Mouse (Mus musculus) CH12.LX (cell line): ENCODE data around the gene Hopx. TPM values are rescaled to one million over a fixed set of nuclear protein-coding genes. Genes with fewer than 3 reads are reported as not detected.

Source experiments
- DNase-seq: peaks from one replicate; pipeline ENCODE4 v3.0.0-alpha.2; 2013; ENCODE audit errors: extremely low read depth
- H3K27ac ChIP-seq: 2 replicates; pipeline ENCODE4 v1.5.1; 2012; ENCODE audit warnings: low read depth, mild to moderate bottlenecking, control low read depth, moderate library complexity; ENCODE audit not compliant: insufficient read depth
- H3K27me3 ChIP-seq: replicated peaks from 2 replicates; pipeline ENCODE3; 2012; ENCODE audit warnings: inconsistent platforms
- H3K36me3 ChIP-seq, 2 experiments: replicated peaks in 1 of 2; 2 replicates each; pipeline versions ENCODE3 to v1.6.1; 2012; ENCODE audit warnings: inconsistent platforms in 1 of 2, low read length in 1 of 2, mild to moderate bottlenecking in 1 of 2, mixed read lengths in 1 of 2, moderate library complexity in 1 of 2; ENCODE audit not compliant: control insufficient read depth in 1 of 2, insufficient read depth in 1 of 2
- H3K4me1 ChIP-seq, 2 experiments: 2 replicates each; pipeline ENCODE4 v1.6.1; 2012; ENCODE audit warnings: inconsistent platforms in 1 of 2, moderate library complexity in 1 of 2; ENCODE audit not compliant: insufficient read depth in 2 of 2, control insufficient read depth in 1 of 2
- H3K4me2 ChIP-seq: 2 replicates; pipeline ENCODE4 v1.6.1; 2012; ENCODE audit warnings: low read depth, mild to moderate bottlenecking, control low read depth; ENCODE audit not compliant: poor library complexity, insufficient read depth, severe bottlenecking
- H3K4me3 ChIP-seq, 3 experiments: fragments of 150-350 bp in 1 of 3; sonication (generic) in 1 of 3; replicated peaks in 1 of 3; 2 replicates each; pipeline versions ENCODE3 to v1.5.1; 2011 to 2012; ENCODE audit warnings: low read depth in 2 of 3, low read length in 2 of 3, mild to moderate bottlenecking in 2 of 3, moderate library complexity in 2 of 3, control low read depth in 1 of 3, improper control_type of control experiment in 1 of 3, inconsistent platforms in 1 of 3, mixed read lengths in 1 of 3; ENCODE audit not compliant: poor library complexity in 1 of 3
- H3K79me2 ChIP-seq: replicated peaks from 2 replicates; pipeline ENCODE4 v1.6.1; 2012; ENCODE audit warnings: mild to moderate bottlenecking, moderate library complexity; ENCODE audit not compliant: control insufficient read depth, poor library complexity, insufficient read depth, severe bottlenecking; ENCODE audit errors: extremely low read depth
- H3K9ac ChIP-seq: 2 replicates; pipeline ENCODE4 v1.6.1; 2012; ENCODE audit warnings: low read depth, mild to moderate bottlenecking, control low read depth, moderate library complexity; ENCODE audit not compliant: insufficient read depth
- H3K9me3 ChIP-seq: replicated peaks from 2 replicates; pipeline ENCODE3; 2012; ENCODE audit warnings: low read length, inconsistent platforms, mixed read lengths
- BHLHE40 ChIP-seq: IDR thresholded peaks from 2 replicates; pipeline ENCODE4 v1.6.1; 2011; ENCODE audit warnings: mild to moderate bottlenecking, low read depth, low read length, improper control_type of control experiment
- CHD2 ChIP-seq: IDR thresholded peaks from 2 replicates; pipeline ENCODE4 v1.6.1; 2011; ENCODE audit warnings: low read length, improper control_type of control experiment
- CTCF ChIP-seq, 2 experiments: IDR thresholded peaks in 1 of 2; conservative IDR thresholded peaks in 1 of 2; 2 replicates each; pipeline ENCODE4 v1.5.1; 2011 to 2012; ENCODE audit warnings: low read depth in 2 of 2, low read length in 2 of 2, improper control_type of control experiment in 1 of 2, inconsistent platforms in 1 of 2, mild to moderate bottlenecking in 1 of 2, moderate library complexity in 1 of 2
- ELF1 ChIP-seq: IDR thresholded peaks from 2 replicates; pipeline ENCODE4 v1.6.1; 2014; ENCODE audit warnings: low read depth, mild to moderate bottlenecking, inconsistent platforms, low read length, improper control_type of control experiment
- ETS1 ChIP-seq: conservative IDR thresholded peaks from 2 replicates; pipeline ENCODE4 v1.6.1; 2012; ENCODE audit warnings: low read depth, mild to moderate bottlenecking, inconsistent platforms, low read length, improper control_type of control experiment, moderate library complexity
- GABPA ChIP-seq: IDR thresholded peaks from 2 replicates; pipeline ENCODE4 v1.6.1; 2012; ENCODE audit warnings: low read depth, low read length, improper control_type of control experiment, inconsistent platforms; ENCODE audit not compliant: insufficient replicate concordance
- HCFC1 ChIP-seq: IDR thresholded peaks from 2 replicates; pipeline ENCODE4 v1.6.1; 2012; ENCODE audit warnings: low read depth, mild to moderate bottlenecking, inconsistent platforms, low read length, improper control_type of control experiment
- IRF4 ChIP-seq: IDR thresholded peaks from 2 replicates; pipeline ENCODE4 v1.6.1; 2014; ENCODE audit warnings: low read depth, mild to moderate bottlenecking, inconsistent platforms, low read length, improper control_type of control experiment
- JUN ChIP-seq: IDR thresholded peaks from 2 replicates; pipeline ENCODE4 v1.6.1; 2011; ENCODE audit warnings: low read depth, mild to moderate bottlenecking, low read length, improper control_type of control experiment, moderate library complexity; ENCODE audit not compliant: insufficient read depth
- JUND ChIP-seq: conservative IDR thresholded peaks from 2 replicates; pipeline ENCODE4 v1.6.1; 2011; ENCODE audit warnings: low read depth, low read length, improper control_type of control experiment
- KAT2A ChIP-seq: IDR thresholded peaks from 2 replicates; pipeline ENCODE4 v1.6.1; 2012; ENCODE audit warnings: low read length, improper control_type of control experiment, inconsistent platforms; ENCODE audit not compliant: insufficient replicate concordance
- MAFK ChIP-seq: IDR thresholded peaks from 2 replicates; pipeline ENCODE4 v1.6.1; 2011; ENCODE audit warnings: low read length, improper control_type of control experiment; ENCODE audit not compliant: insufficient replicate concordance
- MAZ ChIP-seq: IDR thresholded peaks from 2 replicates; pipeline ENCODE4 v1.6.1; 2012; ENCODE audit warnings: low read depth, mild to moderate bottlenecking, inconsistent platforms, low read length, improper control_type of control experiment, moderate library complexity
- MEF2A ChIP-seq: IDR thresholded peaks from 2 replicates; pipeline ENCODE4 v1.6.1; 2014; ENCODE audit warnings: low read depth, mild to moderate bottlenecking, inconsistent platforms, low read length, improper control_type of control experiment, borderline replicate concordance
- MYC ChIP-seq: IDR thresholded peaks from 2 replicates; pipeline ENCODE4 v1.6.1; 2011; ENCODE audit warnings: low read depth, mild to moderate bottlenecking, improper control_type of control experiment, low read length
- NELFE ChIP-seq: IDR thresholded peaks from 2 replicates; pipeline ENCODE4 v1.6.1; 2011; ENCODE audit warnings: low read depth, low read length, improper control_type of control experiment
- PAX5 ChIP-seq: IDR thresholded peaks from 2 replicates; pipeline ENCODE4 v1.6.1; 2012; ENCODE audit warnings: low read length, inconsistent platforms, mixed read lengths
- POLR2A ChIP-seq: IDR thresholded peaks from 2 replicates; pipeline ENCODE4 v1.6.1; 2011; ENCODE audit warnings: low read depth, mild to moderate bottlenecking, improper control_type of control experiment, low read length
- POLR2AphosphoS2 ChIP-seq: IDR thresholded peaks from 2 replicates; pipeline ENCODE4 v1.6.1; 2011; ENCODE audit warnings: low read depth, low read length, improper control_type of control experiment
- RAD21 ChIP-seq: IDR thresholded peaks from 2 replicates; pipeline ENCODE4 v1.6.1; 2011; ENCODE audit warnings: low read depth, mild to moderate bottlenecking, low read length, improper control_type of control experiment, moderate library complexity
- SIN3A ChIP-seq: IDR thresholded peaks from 2 replicates; pipeline ENCODE4 v1.6.1; 2012; ENCODE audit warnings: low read length, improper control_type of control experiment, inconsistent platforms
- SMC3 ChIP-seq: IDR thresholded peaks from 2 replicates; pipeline ENCODE4 v1.6.1; 2011; ENCODE audit warnings: low read depth, low read length, improper control_type of control experiment
- TBP ChIP-seq: conservative IDR thresholded peaks from 2 replicates; pipeline ENCODE4 v1.6.1; 2011; ENCODE audit warnings: low read depth, low read length, improper control_type of control experiment
- TCF12 ChIP-seq: IDR thresholded peaks from 2 replicates; pipeline ENCODE4 v1.6.1; 2014; ENCODE audit warnings: low read depth, mild to moderate bottlenecking, inconsistent platforms, low read length, improper control_type of control experiment
- UBTF ChIP-seq: IDR thresholded peaks from 2 replicates; pipeline ENCODE4 v1.6.1; 2012; ENCODE audit warnings: low read depth, mild to moderate bottlenecking, inconsistent platforms, low read length, improper control_type of control experiment, moderate library complexity
- USF1 ChIP-seq: IDR thresholded peaks from 2 replicates; pipeline ENCODE4 v1.6.1; 2014; ENCODE audit warnings: low read depth, mild to moderate bottlenecking, inconsistent platforms, low read length, improper control_type of control experiment
- ZC3H11A ChIP-seq: IDR thresholded peaks from 2 replicates; pipeline ENCODE4 v1.6.1; 2012; ENCODE audit warnings: low read depth, mild to moderate bottlenecking, inconsistent platforms, low read length, improper control_type of control experiment
- ZKSCAN1 ChIP-seq: IDR thresholded peaks from 2 replicates; pipeline ENCODE4 v1.6.1; 2012; ENCODE audit warnings: low read depth, inconsistent platforms, low read length, improper control_type of control experiment, borderline replicate concordance
- dilution Hi-C: fragments of 300-500 bp; cut with MboI; formaldehyde crosslinking; loops from 2 replicates; pipeline ENCODE4 v1.14.3; 2020; ENCODE audit warnings: low sequenced_read_pairs; ENCODE audit not compliant: extremely low pct_unique_long_range_greater_than_20kb, extremely low pct_ligation_motif_present
- in situ Hi-C: fragments of 300-500 bp; cut with MboI; formaldehyde crosslinking; loops from 3 replicates; pipeline ENCODE4 v1.14.3; 2019; ENCODE audit warnings: low sequenced_read_pairs, low pct_ligation_motif_present, low pct_unique_long_range_greater_than_20kb, mixed read lengths
- polyA plus RNA-seq: library from polyadenylated mRNA; unstranded; fragments of >175 nt; gene quantifications from 2 replicates; pipeline ENCODE4 v1.2.1, GENCODE M21; 2012; ENCODE audit warnings: low read depth; ENCODE audit not compliant: insufficient read length
- total RNA-seq, 2 experiments: library from RNA; depleted of rRNA; stranded (reverse); fragments of 300-350 nt in 1 of 2; fragments of >200 nt in 1 of 2; gene quantifications; 2 replicates each; pipeline ENCODE4 v1.2.3; 2012 to 2014

Hopx gene
- total and polyA plus RNA-seq, 3 experiments: 15.1 to 26.4 (median 20.0) TPM

- TF ChIP-seq ELF1: no peak
- TF ChIP-seq HCFC1: no peak
- no peak for TF ChIP-seq TCF12
- TF ChIP-seq GABPA: no peak
- no peak for TF ChIP-seq JUN
- no peak for TF ChIP-seq ZKSCAN1
- no peak for TF ChIP-seq ETS1
- TF ChIP-seq MAFK: no peak
- TF ChIP-seq POLR2AphosphoS2: no peak
- TF ChIP-seq MAZ: no peak
- no peak for TF ChIP-seq USF1
- TF ChIP-seq POLR2A: no peak
- TF ChIP-seq SIN3A: no peak
- TF ChIP-seq CHD2: no peak
- no peak for TF ChIP-seq UBTF
- no peak for TF ChIP-seq JUND
- no peak for TF ChIP-seq PAX5
- Histone ChIP-seq H3K27me3 (no peaks in the 10 kb centered on the region), H3K9ac (no peak overlapping the region), H3K4me1 (peaks cover 21 to 59% of the 10 kb centered on the region in 2 experiments), H3K27ac (no peak overlapping the region), H3K9me3 (no peaks in the 10 kb centered on the region), H3K4me2 (no peak overlapping the region), H3K79me2 (no peaks in the 10 kb centered on the region), H3K36me3 (no peaks in the 10 kb centered on the region), H3K4me3 (no peak overlapping the region)
- DNase-seq: no peak
- in situ Hi-C loops (no loop called here), dilution Hi-C loops (no loop called here)
Measured at GRCm38 (mm10) chr5:77136684-77137224, 21.8 kb upstream of the Hopx start.

- Histone ChIP-seq H3K9me3 (no peaks in the 10 kb centered on the region), H3K4me3 (no peak overlapping the region), H3K4me2 (no peak overlapping the region)
- in situ Hi-C loops: loop anchor here (5.0 kb wide), 1 partner anchor 32 kb away; no protein-coding TSS in a partner anchor
- TF ChIP-seq IRF4: no peak
- TF ChIP-seq TBP: no peak
- no peak for TF ChIP-seq SIN3A
- TF ChIP-seq MEF2A: no peak
- TF ChIP-seq BHLHE40: no peak
- no peak for TF ChIP-seq MAZ
- TF ChIP-seq CHD2: no peak
- TF ChIP-seq RAD21: no peak
- TF ChIP-seq MAFK: no peak
- no peak for TF ChIP-seq MYC
- TF ChIP-seq UBTF: no peak
- no peak for TF ChIP-seq TCF12
- no peak for TF ChIP-seq ZC3H11A
- TF ChIP-seq NELFE: no peak
- TF ChIP-seq PAX5: no peak
- no peak for TF ChIP-seq CTCF (conservative IDR thresholded peaks at IDR 0.05 in 1 of 2, IDR thresholded peaks at IDR 0.05 in 1 of 2; ENCODE audit: low read depth in 2 of 2, low read length in 2 of 2)
- TF ChIP-seq JUND: no peak
- TF ChIP-seq SMC3: no peak
- no peak for TF ChIP-seq KAT2A
- TF ChIP-seq, all 38 proteins: peak for 0
- H3K79me2 ChIP-seq: no peaks in the 10 kb centered on the region
- peaks cover 24 to 67% of the 10 kb centered on the region in 2 experiments for H3K4me1 ChIP-seq
- no peaks in the 10 kb centered on the region for H3K27me3 ChIP-seq
- no peak overlapping the region for H3K27ac ChIP-seq
- dilution Hi-C loops: no loop called here
- H3K9ac ChIP-seq: no peak overlapping the region
- DNase-seq: no peak
- H3K36me3 ChIP-seq: no peaks in the 10 kb centered on the region
Measured at GRCm38 (mm10) chr5:77134961-77135360, 20.0 kb upstream of the Hopx start.
